Mouse (Mus musculus) kidney, postnatal 25 days (tissue): Measurements from ENCODE around the gene H2al1g.
"Not testable (repeated sequence)": the region's sequence is repeated elsewhere in the genome, so short reads cannot be mapped to it uniquely, and the experiment has no call there.

Source experiments
- DNase-seq, 2 experiments: peaks; one replicate each; pipeline ENCODE4 v3.0.0; 2021; ENCODE audit warnings: mixed read lengths in 2 of 2

H2al1g gene

DNA sequence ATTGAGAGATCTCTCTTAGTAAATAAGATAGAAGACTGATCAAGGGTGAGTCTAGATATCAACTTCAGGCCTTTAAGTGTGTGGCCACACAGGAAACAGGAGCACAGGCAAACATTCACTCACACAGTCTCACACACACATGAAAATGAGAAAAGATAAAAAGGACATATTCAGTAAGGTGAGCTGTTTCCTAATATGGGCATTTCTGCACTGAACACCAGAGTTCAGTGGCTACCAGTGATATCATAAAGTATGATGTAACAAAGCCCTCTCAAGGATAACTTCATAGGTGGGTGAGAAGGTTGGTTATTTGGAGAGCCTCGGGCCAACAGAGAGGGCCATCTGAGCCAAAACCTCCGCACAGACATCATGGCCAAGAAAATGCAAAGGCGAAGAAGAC lies at the start of gene H2al1g:
Gene H2al1g (plus strand): TSS at position 301 of the 400 bp plus-strand sequence.
- not testable (repeated sequence) for DNase-seq

DNA sequence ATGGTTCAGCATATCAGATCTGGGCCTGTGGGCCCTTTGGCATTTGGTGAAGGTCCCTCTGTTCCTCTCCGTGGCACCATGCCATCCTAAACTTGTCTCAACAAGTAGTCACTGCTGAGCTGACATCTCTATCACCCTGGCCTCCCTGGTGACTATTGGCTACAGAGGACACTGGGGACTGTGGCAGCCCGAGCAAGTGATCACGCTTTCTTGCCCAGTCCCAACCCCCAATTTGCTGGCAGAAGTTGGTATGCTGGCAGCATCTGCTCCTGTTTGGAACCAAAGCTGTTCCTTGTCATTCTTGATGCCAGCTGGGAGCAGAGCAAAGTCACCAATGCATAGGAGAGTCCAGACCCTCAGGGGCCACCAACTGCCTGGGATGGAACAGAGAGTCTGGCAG lies 49.0 kb upstream of the H2al1g start:
- no peak for DNase-seq

DNA sequence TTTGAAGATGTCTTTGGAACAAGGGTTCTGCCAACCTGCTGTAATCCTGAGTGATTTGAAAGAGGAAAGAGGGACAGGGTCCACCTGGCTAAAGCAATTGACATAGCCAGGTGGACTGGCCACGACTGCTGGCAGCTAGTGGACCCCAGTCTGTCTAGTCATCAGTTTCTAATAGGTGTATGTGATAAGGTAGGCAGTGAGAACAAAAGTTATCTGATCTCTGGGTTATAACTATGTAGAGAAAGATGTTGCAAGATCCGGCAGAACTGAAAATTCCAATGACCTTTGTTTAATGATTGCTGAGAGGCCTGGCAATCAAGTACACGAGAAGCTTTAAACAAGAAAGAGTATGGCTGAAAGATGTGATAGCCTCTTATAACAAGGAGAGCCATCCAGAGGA lies 44.9 kb upstream of the H2al1g start:
- DNase-seq, result no peak

DNA sequence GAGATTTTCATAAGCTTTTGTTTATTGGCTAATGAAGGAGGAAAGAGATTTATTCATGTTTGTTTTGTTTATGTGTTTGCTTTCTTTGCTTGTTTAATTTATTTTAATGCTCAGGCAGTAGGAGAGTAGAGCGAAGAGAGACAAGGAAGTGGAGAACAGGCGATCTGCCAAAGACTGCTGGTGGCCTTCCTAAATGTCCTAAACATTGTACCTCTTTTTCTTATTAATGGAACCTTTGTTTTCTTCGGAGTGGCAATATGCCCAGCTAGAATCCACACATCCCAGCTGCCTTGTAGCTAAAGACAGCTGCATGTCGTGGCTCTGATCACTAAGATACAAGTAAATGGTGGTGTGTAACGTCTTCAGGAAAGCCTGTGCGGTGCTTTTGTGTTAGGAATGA lies 41.0 kb upstream of the H2al1g start:
- DNase-seq, result no peak

DNA sequence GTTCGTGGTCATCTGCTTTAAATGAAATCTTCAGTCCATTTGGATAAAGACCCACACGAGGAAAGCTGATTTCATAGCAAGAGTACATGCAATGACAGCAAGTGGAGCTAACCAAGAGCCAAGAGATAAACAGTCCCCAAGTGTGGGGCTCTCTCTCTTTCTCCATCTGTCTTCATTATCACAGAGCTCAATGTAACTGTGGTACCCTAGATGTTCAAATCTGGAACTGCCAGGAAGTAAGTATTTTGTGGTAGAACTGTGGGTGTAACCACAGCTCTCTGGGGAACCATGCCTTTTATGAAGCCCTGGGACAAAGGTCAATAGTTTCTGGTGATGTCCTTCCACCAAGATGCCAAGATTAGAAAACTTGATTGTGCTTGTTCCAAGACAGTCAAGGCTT lies 37.3 kb upstream of the H2al1g start:
- DNase-seq, result no peak

DNA sequence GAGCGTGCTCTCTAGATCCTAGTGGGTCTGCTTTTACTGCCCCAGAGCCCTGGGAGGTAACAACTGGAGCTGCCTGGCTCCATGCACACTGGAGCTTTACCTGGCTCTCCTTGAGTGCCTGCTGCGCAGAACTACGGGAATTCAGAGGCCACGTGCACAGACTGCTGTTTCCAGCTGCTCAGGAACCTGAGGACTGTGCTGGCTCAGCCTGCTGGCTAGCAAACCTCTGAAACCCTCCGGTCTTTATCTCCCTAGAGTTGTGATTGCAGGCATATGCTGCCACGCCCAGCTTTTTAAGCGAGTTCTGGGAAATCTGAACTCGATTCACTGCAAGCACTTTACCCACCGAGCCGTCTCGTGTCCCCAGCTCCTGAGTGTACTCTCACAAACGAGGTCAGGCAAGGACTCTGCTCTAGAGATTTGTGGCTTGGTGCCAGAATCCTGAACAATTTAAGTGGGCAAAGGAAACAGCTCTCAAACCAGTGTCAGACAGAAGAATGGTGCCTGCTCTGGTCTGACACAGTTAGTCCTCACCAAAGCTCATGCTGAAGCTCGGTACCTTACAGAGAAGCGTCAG lies 29.7 kb upstream of the H2al1g start:
- DNase-seq, result peak; percentile 14 to 42

DNA sequence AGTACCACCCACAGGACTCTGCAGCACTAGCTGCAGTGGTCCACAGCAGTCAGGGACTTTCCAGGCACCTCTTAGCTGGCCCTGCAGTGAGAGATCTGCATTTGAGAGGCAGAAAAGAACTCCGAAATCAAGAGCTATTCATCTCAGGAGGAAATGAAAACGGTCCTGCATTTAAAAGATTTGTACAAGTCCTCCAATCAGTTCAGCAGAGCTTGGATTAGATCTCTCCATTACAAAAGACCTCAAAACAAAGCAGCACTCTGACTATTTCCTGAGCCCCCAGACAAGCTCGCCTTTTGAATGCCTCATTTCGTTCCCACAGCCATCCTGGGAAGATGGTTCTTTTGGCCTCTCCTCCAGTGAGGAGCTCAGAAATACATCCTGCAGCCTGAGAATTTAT lies 28.8 kb upstream of the H2al1g start:
- DNase-seq, result no peak

DNA sequence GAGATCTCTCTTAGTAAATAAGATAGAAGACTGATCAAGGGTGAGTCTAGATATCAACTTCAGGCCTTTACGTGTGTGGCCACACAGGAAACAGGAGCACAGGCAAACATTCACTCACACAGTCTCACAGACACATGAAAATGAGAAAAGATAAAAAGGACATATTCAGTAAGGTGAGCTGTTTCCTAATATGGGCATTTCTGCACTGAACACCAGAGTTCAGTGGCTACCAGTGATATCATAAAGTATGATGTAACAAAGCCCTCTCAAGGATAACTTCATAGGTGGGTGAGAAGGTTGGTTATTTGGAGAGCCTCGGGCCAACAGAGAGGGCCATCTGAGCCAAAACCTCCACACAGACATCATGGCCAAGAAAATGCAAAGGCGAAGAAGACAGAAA lies 19.1 kb upstream of the H2al1g start, which contains the start of gene H2al1a:
Gene H2al1a (plus strand): TSS at position 301 of the 400 bp plus-strand sequence.
- not testable (repeated sequence) for DNase-seq

DNA sequence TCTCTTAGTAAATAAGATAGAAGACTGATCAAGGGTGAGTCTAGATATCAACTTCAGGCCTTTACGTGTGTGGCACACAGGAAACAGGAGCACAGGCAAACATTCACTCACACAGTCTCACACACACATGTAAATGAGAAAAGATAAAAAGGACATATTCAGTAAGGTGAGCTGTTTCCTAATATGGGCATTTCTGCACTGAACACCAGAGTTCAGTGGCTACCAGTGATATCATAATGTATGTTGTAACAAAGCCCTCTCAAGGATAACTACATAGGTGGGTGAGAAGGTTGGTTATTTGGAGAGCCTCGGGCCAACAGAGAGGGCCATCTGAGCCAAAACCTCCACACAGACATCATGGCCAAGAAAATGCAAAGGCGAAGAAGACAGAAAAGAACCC lies 15.9 kb upstream of the H2al1g start, which contains the start of gene H2al1b:
Gene H2al1b (plus strand): TSS at position 301 of the 400 bp plus-strand sequence.
- not testable (repeated sequence) for DNase-seq

DNA sequence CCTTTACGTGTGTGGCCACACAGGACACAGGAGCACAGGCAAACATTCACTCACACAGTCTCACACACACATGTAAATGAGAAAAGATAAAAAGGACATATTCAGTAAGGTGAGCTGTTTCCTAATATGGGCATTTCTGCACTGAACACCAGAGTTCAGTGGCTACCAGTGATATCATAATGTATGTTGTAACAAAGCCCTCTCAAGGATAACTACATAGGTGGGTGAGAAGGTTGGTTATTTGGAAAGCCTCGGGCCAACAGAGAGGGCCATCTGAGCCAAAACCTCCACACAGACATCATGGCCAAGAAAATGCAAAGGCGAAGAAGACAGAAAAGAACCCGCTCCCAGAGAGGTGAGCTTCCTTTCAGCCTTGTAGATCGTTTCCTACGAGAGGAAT lies 12.7 kb upstream of the H2al1g start, which contains the start of gene H2al1c:
Gene H2al1c (plus strand): TSS at position 301 of the 400 bp plus-strand sequence.
- DNase-seq, result not testable (repeated sequence)

DNA sequence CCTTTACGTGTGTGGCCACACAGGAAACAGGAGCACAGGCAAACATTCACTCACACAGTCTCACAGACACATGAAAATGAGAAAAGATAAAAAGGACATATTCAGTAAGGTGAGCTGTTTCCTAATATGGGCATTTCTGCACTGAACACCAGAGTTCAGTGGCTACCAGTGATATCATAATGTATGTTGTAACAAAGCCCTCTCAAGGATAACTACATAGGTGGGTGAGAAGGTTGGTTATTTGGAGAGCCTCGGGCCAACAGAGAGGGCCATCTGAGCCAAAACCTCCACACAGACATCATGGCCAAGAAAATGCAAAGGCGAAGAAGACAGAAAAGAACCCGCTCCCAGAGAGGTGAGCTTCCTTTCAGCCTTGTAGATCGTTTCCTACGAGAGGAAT lies 9.5 kb upstream of the H2al1g start, which contains the start of gene H2al1d:
Gene H2al1d (plus strand): TSS at position 301 of the 400 bp plus-strand sequence.
- not testable (repeated sequence) for DNase-seq

DNA sequence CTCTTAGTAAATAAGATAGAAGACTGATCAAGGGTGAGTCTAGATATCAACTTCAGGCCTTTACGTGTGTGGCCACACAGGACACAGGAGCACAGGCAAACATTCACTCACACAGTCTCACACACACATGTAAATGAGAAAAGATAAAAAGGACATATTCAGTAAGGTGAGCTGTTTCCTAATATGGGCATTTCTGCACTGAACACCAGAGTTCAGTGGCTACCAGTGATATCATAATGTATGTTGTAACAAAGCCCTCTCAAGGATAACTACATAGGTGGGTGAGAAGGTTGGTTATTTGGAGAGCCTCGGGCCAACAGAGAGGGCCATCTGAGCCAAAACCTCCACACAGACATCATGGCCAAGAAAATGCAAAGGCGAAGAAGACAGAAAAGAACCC lies 6.4 kb upstream of the H2al1g start, which contains the start of gene H2al1e:
Gene H2al1e (plus strand): TSS at position 301 of the 400 bp plus-strand sequence.
- not testable (repeated sequence) for DNase-seq

DNA sequence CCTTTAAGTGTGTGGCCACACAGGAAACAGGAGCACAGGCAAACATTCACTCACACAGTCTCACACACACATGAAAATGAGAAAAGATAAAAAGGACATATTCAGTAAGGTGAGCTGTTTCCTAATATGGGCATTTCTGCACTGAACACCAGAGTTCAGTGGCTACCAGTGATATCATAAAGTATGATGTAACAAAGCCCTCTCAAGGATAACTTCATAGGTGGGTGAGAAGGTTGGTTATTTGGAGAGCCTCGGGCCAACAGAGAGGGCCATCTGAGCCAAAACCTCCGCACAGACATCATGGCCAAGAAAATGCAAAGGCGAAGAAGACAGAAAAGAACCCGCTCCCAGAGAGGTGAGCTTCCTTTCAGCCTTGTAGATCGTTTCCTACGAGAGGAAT lies 3.2 kb upstream of the H2al1g start, which contains the start of gene H2al1f:
Gene H2al1f (plus strand): TSS at position 301 of the 400 bp plus-strand sequence.
- not testable (repeated sequence) for DNase-seq

DNA sequence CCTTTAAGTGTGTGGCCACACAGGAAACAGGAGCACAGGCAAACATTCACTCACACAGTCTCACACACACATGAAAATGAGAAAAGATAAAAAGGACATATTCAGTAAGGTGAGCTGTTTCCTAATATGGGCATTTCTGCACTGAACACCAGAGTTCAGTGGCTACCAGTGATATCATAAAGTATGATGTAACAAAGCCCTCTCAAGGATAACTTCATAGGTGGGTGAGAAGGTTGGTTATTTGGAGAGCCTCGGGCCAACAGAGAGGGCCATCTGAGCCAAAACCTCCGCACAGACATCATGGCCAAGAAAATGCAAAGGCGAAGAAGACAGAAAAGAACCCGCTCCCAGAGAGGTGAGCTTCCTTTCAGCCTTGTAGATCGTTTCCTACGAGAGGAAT lies 3.1 kb downstream of the H2al1g start, which contains the start of gene H2al1h:
Gene H2al1h (plus strand): TSS at position 301 of the 400 bp plus-strand sequence.
- DNase-seq, result not testable (repeated sequence)

DNA sequence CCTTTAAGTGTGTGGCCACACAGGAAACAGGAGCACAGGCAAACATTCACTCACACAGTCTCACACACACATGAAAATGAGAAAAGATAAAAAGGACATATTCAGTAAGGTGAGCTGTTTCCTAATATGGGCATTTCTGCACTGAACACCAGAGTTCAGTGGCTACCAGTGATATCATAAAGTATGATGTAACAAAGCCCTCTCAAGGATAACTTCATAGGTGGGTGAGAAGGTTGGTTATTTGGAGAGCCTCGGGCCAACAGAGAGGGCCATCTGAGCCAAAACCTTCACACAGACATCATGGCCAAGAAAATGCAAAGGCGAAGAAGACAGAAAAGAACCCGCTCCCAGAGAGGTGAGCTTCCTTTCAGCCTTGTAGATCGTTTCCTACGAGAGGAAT lies 6.3 kb downstream of the H2al1g start, which contains the start of gene H2al1i:
Gene H2al1i (plus strand): TSS at position 301 of the 400 bp plus-strand sequence.
- DNase-seq, result not testable (repeated sequence)

DNA sequence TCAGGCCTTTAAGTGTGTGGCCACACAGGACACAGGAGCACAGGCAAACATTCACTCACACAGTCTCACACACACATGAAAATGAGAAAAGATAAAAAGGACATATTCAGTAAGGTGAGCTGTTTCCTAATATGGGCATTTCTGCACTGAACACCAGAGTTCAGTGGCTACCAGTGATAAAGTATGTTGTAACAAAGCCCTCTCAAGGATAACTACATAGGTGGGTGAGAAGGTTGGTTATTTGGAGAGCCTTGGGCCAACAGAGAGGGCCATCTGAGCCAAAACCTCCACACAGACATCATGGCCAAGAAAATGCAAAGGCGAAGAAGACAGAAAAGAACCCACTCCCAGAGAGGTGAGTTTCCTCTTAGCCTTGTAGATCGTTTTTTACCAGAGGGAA lies 9.5 kb downstream of the H2al1g start, which contains the start of gene H2al1j:
Gene H2al1j (plus strand): TSS at position 301 of the 400 bp plus-strand sequence.
- DNase-seq, result not testable (repeated sequence)

DNA sequence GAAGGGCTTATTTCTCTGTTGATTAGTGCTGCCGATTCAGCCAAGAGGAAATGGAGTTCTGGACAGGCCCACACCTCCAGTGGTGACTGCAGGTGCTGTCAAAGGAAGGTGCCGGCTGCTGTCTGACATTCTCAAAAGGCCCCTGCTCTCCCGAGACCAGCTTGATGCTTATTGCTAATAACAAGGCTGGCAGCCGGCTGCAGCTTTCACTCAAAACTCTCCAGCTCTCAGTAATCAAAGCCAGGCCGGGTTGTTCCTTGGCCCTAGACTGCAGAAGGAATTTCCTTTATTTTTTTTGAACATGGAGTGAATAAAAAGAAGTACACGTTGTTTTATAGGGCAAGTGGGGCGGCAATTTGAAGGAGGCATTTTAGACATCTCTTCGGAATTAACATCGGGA lies 27.7 kb downstream of the H2al1g start:
- DNase-seq, result no peak

DNA sequence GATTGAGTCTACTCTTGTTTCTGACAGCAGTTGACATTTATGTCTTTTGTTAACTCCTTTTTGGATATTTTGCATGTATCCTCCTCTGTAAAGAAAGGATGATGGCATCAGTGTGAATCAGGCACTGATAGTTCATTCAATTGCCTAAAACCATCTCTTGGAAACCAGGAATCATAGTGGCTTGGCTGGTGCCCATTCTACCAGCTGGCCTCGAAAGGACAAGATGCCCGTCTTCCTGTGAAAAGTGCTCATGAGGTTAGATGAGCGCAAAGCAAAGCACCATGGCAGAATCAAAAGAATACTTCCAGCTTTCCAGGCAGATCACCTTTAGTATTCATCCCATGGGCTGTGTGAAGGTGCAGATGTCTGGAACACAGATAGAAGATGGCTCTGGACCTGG lies 28.7 kb downstream of the H2al1g start:
- DNase-seq, result no peak

DNA sequence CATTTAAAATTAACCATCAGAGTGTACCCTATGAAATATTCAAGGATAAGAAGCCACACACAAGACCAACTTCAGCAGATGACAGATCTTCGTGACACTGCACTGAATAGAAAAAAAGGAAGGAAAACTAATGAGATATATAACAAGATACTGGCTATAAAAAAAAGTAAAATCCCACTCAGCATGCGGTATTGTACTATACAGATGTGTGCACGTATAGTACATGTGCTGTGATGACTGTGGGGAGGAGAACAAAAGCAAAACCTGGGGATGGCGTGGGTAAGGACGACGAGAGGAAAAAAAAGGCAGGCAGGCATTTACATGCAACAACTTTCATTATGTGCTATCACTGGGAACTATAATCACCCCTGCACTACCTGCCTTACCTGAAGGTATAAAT lies 42.8 kb downstream of the H2al1g start:
- no peak for DNase-seq

DNA sequence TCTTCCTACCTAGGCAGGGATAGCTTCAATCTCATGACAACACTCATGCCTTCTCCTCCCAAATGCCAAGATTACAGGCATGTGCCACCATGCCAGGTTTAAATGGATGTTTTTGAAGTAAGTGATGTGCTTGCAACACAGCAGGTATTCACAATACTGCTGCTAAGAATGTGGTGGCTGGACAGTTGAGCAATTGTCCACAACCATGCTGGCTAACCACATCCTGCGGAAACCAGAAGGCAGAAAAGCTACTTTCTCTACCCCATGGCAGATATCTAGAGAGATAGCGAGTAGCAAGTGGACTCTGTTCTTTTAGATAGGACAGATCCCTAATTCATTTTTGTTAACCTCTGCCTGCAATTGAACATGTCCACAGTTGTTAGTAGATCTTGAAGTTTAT lies 43.2 kb downstream of the H2al1g start:
- no peak for DNase-seq

DNA sequence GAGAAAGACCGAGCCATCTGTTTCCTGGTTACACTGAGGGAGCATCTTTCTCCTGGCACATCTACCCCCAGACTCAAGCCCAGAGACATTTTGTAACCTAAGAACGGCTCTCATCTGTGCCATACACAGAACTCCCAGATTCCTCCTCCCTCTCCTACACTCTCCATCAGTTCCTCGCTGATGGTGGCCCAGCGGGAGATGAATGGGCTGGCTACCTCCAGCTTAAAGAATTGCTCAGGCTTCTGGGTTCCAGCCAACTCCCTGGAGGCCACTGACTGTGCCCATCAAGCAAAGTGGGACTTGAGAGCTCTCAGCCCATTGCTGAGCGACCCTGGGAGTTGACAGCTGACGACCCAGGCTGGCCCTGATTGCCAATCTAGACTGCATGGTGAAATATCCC lies 45.8 kb downstream of the H2al1g start:
- no peak for DNase-seq

DNA sequence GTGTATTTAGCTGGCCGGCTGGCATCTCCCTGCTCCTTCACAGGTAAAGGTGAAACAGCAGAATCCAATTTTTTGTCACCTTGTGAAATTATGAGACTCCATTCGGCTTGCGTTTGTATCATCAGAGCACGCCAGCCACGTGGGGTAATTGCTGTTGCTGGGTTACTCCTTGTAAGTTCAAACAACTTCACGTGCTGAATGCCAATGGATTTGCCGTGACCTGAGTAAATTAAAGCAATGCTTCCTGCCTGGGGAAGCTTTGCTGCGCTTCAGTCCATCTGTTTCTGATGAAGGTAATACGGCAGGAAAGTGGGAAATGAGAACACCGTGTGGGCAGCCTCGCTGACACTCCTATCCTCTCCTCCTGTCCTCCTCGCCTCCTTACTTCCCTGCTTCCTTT lies 47.1 kb downstream of the H2al1g start:
- no peak for DNase-seq
